Mouse (Mus musculus): ENCODE measurements around the gene Heatr9. TPM values are rescaled to one million over a fixed set of nuclear protein-coding genes. Genes with fewer than 3 reads are reported as not detected.

The Heatr9 gene
- total and polyA plus RNA-seq, 2 experiments from 2014 or later, result not detected

DNA sequence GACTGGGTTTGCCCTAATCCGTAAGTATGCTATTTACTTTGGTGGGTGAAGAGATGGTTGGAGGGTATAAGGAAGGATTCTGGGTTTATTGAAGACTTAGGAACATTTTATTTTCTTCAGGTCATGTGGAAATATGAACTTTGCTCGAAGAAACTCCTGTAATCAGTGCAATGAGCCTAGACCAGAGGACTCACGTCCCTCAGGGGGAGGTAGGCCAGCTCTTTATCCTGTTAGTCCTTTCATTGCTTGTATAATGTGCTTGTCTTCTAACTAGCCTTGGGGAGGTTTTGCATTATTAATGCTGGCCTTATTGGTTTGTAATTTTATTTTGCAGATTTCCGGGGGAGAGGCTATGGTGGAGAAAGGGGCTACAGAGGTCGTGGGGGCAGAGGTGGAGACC lies 17.7 kb downstream of the Heatr9 start:
- TF ChIP-seq CTCF (IDR thresholded peaks at IDR 0.05; ENCODE audit: low read depth), result no peak
- Histone ChIP-seq H3K27ac (no peak overlapping the region), H3K36me3 (ENCODE audit: insufficient read depth, low read length) (peaks cover 43% of the 10 kb centered on the region), H3K4me1 (ENCODE audit: insufficient read depth, low read length) (no peaks in the 10 kb centered on the region), H3K4me2 (ENCODE audit: low read depth, low read length) (no peak overlapping the region), H3K4me3 (ENCODE audit: low read length) (no peak overlapping the region), H3K9me3 (ENCODE audit: low read length) (no peaks in the 10 kb centered on the region), H3K9ac (replicated peaks; ENCODE audit: low read length) (no peak overlapping the region), H3K27me3 (ENCODE audit: insufficient read depth, low read length) (no peaks in the 10 kb centered on the region)
- WGBS, result 85% methylated on average over 5 of the region's 5 CpGs
- DNase-seq (ENCODE audit: low spot score) (no peak), ATAC-seq (no peak)

DNA sequence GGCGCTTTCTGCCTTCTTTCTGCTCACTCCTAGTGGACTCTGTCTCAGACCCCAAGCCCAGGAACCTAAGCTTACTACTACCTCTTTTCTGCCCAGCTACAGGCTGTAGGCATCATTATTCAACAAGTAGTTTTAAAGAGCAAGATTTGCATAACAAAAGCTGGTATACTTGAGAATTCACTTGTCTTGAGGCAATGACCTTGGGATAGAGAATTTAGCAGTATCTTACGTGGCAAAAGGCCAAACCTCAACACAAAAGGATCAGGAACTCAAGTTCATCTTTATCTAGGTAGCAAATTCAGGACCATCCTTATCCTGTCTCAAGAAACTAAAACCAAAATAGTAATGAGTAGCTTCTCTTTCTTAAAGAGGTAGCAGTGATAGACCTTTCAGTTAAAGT lies 26.4 kb downstream of the Heatr9 start:
- DNase-seq (ENCODE audit: low spot score), result no peak
- Histone ChIP-seq H3K27ac (no peak overlapping the region), H3K9ac (replicated peaks; ENCODE audit: low read length) (no peak overlapping the region), H3K9me3 (ENCODE audit: low read length) (no peaks in the 10 kb centered on the region), H3K27me3 (ENCODE audit: insufficient read depth, low read length) (no peaks in the 10 kb centered on the region), H3K4me2 (ENCODE audit: low read depth, low read length) (no peak overlapping the region), H3K4me1 (ENCODE audit: insufficient read depth, low read length) (no peaks in the 10 kb centered on the region), H3K36me3 (ENCODE audit: insufficient read depth, low read length) (no peaks in the 10 kb centered on the region; the same call in 1 of the 2 replicates), H3K4me3 (ENCODE audit: low read length) (no peak overlapping the region)
- no peak for TF ChIP-seq CTCF (IDR thresholded peaks at IDR 0.05; ENCODE audit: low read depth)
- WGBS, result 66% methylated on average over 2 of the region's 2 CpGs
- ATAC-seq, result no peak

DNA sequence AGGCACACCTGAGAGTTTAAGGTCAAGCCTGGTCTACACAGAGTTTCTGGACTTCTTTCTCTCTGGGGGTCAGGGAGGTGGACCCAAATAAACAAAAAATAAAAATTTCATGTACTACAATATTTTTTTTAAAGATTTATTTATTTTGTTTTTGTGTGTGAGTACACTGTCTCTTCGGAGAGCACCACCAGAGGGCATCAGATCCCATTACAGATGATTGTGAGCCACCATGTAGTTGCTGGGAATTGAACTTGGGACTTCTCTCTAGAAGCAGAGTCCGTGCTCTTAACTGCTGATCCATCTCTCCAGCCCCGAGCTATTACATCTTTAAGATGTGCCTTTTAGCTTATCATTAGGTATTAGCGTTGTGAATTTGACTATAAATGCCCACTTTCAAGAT lies 30.5 kb downstream of the Heatr9 start:
- H3K9me3 ChIP-seq (ENCODE audit: low read length), result no peaks in the 10 kb centered on the region
- H3K9ac ChIP-seq (replicated peaks; ENCODE audit: low read length), result no peak overlapping the region
- H3K27ac ChIP-seq, result no peak overlapping the region
- no peaks in the 10 kb centered on the region for H3K27me3 ChIP-seq (ENCODE audit: insufficient read depth, low read length)
- ATAC-seq (no peak), DNase-seq (ENCODE audit: low spot score) (peak; percentile 6)
- H3K36me3 ChIP-seq (ENCODE audit: insufficient read depth, low read length), result peaks cover 11% of the 10 kb centered on the region; the same call in 1 of the 2 replicates
- no peak overlapping the region for H3K4me2 ChIP-seq (ENCODE audit: low read depth, low read length)
- no peak overlapping the region for H3K4me3 ChIP-seq (ENCODE audit: low read length)
- H3K4me1 ChIP-seq (ENCODE audit: insufficient read depth, low read length), result no peaks in the 10 kb centered on the region
- 92% methylated on average over 4 of the region's 4 CpGs for WGBS
- TF ChIP-seq CTCF (IDR thresholded peaks at IDR 0.05; ENCODE audit: low read depth), result no peak; the same call in 1 of the 2 replicates

- TF ChIP-seq CTCF (IDR thresholded peaks at IDR 0.05; ENCODE audit: low read depth), result no peak
Observed at GRCm38 (mm10) chr11:83473235-83474016, 48.5 kb downstream of the Heatr9 start.

DNA sequence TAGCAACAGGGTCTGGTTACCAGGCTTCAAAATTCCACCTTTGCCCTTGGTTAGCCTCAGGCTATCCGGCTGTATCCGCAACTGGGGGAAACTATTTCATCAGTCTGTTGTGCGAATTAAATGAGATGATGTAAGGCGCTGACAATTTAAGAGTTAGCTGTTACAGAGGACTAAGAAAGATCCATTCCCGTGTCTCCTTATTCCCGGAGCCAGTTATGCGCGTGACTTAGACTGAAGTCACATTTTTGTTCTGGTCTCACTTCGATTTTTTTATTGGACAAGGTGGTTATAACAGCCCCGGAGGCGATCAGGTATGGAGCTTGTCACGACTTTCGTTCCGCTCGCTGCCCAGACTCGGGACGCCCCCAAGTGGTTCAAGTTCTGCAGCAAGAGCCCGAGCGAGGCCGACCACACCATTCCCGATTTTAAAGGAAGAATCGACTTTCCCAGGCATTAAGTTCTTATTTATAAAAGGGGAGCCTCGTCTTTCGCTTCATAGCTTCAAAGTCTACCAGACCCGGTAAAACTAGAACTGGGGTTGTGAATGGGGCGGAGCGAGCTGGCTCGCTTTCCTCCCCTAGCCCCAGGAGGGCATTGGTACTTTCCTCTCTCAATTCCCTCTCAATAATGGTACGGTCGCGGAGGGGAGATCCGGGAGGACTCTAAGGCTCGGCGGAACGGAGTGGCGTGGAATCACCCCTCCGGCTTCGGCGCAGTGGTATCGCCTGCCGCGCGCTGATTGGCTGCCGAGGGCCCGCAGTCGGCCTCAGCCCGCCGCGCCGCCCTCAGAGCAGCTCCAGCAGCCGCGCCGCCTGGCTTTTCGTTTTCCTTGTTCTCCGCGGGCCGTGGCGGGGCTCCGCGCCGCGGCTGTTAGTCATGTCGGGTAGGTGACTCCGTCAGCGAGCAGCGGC lies 49.4 kb downstream of the Heatr9 start, which contains the start of gene Taf15:
Taf15 (plus strand) TSS at position 763 of the 911 bp plus-strand sequence.
- Histone ChIP-seq H3K9ac (replicated peaks; ENCODE audit: low read length) (peak within 1 kb of the TSS; percentile 81), H3K4me3 (ENCODE audit: low read length) (peak within 1 kb of the TSS; percentile 98), H3K4me1 (ENCODE audit: insufficient read depth, low read length) (peaks cover 8% of the 10 kb centered on the region; the same call in 1 of the 2 replicates), H3K27ac (peak within 1 kb of the TSS; percentile 96), H3K4me2 (ENCODE audit: low read depth, low read length) (peak within 1 kb of the TSS; percentile 87), H3K9me3 (ENCODE audit: low read length) (no peaks in the 10 kb centered on the region), H3K27me3 (ENCODE audit: insufficient read depth, low read length) (no peaks in the 10 kb centered on the region), H3K36me3 (ENCODE audit: insufficient read depth, low read length) (no peaks in the 10 kb centered on the region; the same call in 1 of the 2 replicates)
- ATAC-seq, result peak; percentile 99
- peak; percentile 79 for TF ChIP-seq CTCF (IDR thresholded peaks at IDR 0.05; ENCODE audit: low read depth)
- peak; percentile 99 for DNase-seq (ENCODE audit: low spot score)
- WGBS, result under 1% methylated on average over 65 of the region's 66 CpGs

More at GRCm38 (mm10) chr11:83473235-83474016, 48.5 kb downstream of the Heatr9 start:
- peaks cover 8% of the 10 kb centered on the region; the same call in 1 of the 2 replicates for H3K4me1 ChIP-seq (ENCODE audit: insufficient read depth, low read length)
- H3K27me3 ChIP-seq (ENCODE audit: insufficient read depth, low read length), result no peaks in the 10 kb centered on the region
- peak overlapping the region; percentile 96 for H3K27ac ChIP-seq
- under 1% methylated on average over 42 of the region's 52 CpGs for WGBS
- peak overlapping the region; percentile 98 for H3K4me3 ChIP-seq (ENCODE audit: low read length)
- H3K9ac ChIP-seq (replicated peaks; ENCODE audit: low read length), result peak overlapping the region; percentile 81
- DNase-seq (ENCODE audit: low spot score), result peak; percentile 78
- H3K9me3 ChIP-seq (ENCODE audit: low read length), result no peaks in the 10 kb centered on the region
- peak; percentile 90 for ATAC-seq
- no peaks in the 10 kb centered on the region; the same call in 1 of the 2 replicates for H3K36me3 ChIP-seq (ENCODE audit: insufficient read depth, low read length)
- peak overlapping the region; percentile 87 for H3K4me2 ChIP-seq (ENCODE audit: low read depth, low read length)

DNA sequence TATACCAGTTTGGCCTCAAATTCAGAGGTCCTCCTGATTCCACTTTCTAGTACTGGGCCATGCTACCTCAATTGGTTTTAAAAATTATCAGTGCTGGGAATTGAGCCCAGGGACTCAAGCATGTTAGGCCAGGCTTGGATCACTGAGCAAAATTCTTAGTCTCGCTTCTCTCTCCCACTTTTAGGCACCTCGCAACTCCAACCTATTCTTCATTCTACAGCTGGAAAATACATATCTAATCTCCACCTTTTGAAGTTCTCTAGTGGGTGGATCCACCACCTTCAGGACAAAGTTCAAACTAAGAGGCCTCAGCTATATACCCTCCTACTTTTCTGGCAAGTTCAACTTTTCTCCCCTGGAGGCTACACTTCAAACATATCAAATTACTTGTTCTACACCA lies 50.2 kb downstream of the Heatr9 start:
- no peak for ATAC-seq
- H3K4me2 ChIP-seq (ENCODE audit: low read depth, low read length), result peak overlapping the region; percentile 58
- H3K4me1 ChIP-seq (ENCODE audit: insufficient read depth, low read length), result peaks cover 13% of the 10 kb centered on the region; the same call in 1 of the 2 replicates
- H3K4me3 ChIP-seq (ENCODE audit: low read length), result peak overlapping the region; percentile 98; the same call in 1 of the 2 replicates
- no peaks in the 10 kb centered on the region; the same call in 1 of the 2 replicates for H3K36me3 ChIP-seq (ENCODE audit: insufficient read depth, low read length)
- TF ChIP-seq CTCF (IDR thresholded peaks at IDR 0.05; ENCODE audit: low read depth), result no peak
- no peaks in the 10 kb centered on the region for H3K27me3 ChIP-seq (ENCODE audit: insufficient read depth, low read length)
- no peak overlapping the region for H3K27ac ChIP-seq
- 94% methylated on average over 2 of the region's 2 CpGs for WGBS
- no peak for DNase-seq (ENCODE audit: low spot score)
- no peaks in the 10 kb centered on the region for H3K9me3 ChIP-seq (ENCODE audit: low read length)
- no peak overlapping the region; the same call in 1 of the 2 replicates for H3K9ac ChIP-seq (replicated peaks; ENCODE audit: low read length)

All from hindbrain, postnatal 0 days (tissue).